Mouse (Mus musculus) embryonic fibroblast, embryonic 13.5 days (primary cell): ENCODE results near the gene H2-M10.1. TPM values are rescaled to one million over a fixed set of nuclear protein-coding genes. Genes with fewer than 3 reads are reported as not detected.
"Not testable (repeated sequence)": the region's sequence is repeated elsewhere in the genome, so short reads cannot be mapped to it uniquely, and the experiment has no call there.

Source experiments
- H3K27ac ChIP-seq: 2 replicates; pipeline ENCODE4 v1.5.1; 2012; ENCODE audit warnings: low read length, control low read depth, inconsistent platforms; ENCODE audit not compliant: insufficient read depth
- H3K4me1 ChIP-seq: 2 replicates; pipeline ENCODE4 v1.6.1; 2011; ENCODE audit warnings: low read length; ENCODE audit not compliant: control insufficient read depth, insufficient read depth
- H3K4me3 ChIP-seq: 2 replicates; pipeline ENCODE4 v1.5.1; 2011; ENCODE audit warnings: mild to moderate bottlenecking, control low read depth, low read length; ENCODE audit not compliant: insufficient read depth
- CTCF ChIP-seq: IDR thresholded peaks from 2 replicates; pipeline ENCODE4 v1.5.1; 2011; ENCODE audit warnings: mild to moderate bottlenecking, control low read depth, low read length, moderate library complexity, borderline replicate concordance; ENCODE audit not compliant: insufficient read depth
- POLR2A ChIP-seq: IDR thresholded peaks from 2 replicates; pipeline ENCODE4 v1.6.1; 2011; ENCODE audit warnings: low read depth, mild to moderate bottlenecking, control low read depth, low read length, moderate library complexity
- polyA plus RNA-seq: library from polyadenylated mRNA; stranded (reverse); fragments of >200 nt; gene quantifications from 2 replicates; pipeline ENCODE4 v1.2.4, GENCODE M21; 2011; ENCODE audit warnings: low read depth; ENCODE audit not compliant: missing spikeins, insufficient read length

Gene H2-M10.1
- polyA plus RNA-seq: not detected in 2 replicates

GRCm38 (mm10) chr17:36326055-36326454 lies at the start of gene H2-M10.1:
Gene H2-M10.1, minus strand, starts transcription at chr17:36326155.
- H3K27ac ChIP-seq: no peak within 1 kb of the TSS

GRCm38 (mm10) chr17:36368317-36368716 lies 42.4 kb upstream of the H2-M10.1 start, which contains the start of gene H2-M10.3:
Gene H2-M10.3, minus strand, starts transcription at chr17:36368417.
- H3K4me3 ChIP-seq, H3K4me1 ChIP-seq, H3K27ac ChIP-seq: not testable (repeated sequence)

More at GRCm38 (mm10) chr17:36326055-36326454, at the start of gene H2-M10.1:
- no peaks in the 10 kb centered on the region for H3K4me1 ChIP-seq
- TF ChIP-seq POLR2A (no peak), CTCF (no peak)
- no peak within 1 kb of the TSS for H3K4me3 ChIP-seq

- not testable (repeated sequence) for H3K4me3 ChIP-seq, H3K4me1 ChIP-seq, H3K27ac ChIP-seq
Observed at GRCm38 (mm10) chr17:36362404-36362803, 36.4 kb upstream of the H2-M10.1 start.

- not testable (repeated sequence) for H3K4me1 ChIP-seq, H3K27ac ChIP-seq, H3K4me3 ChIP-seq
- peak; percentile 29; the same call in 1 of the 2 replicates for TF ChIP-seq CTCF
Observed at GRCm38 (mm10) chr17:36357512-36357911, 31.6 kb upstream of the H2-M10.1 start.

GRCm38 (mm10) chr17:36355763-36356162 lies 29.8 kb upstream of the H2-M10.1 start:
- Histone ChIP-seq H3K4me3 (no peak overlapping the region), H3K27ac (no peak overlapping the region), H3K4me1 (no peaks in the 10 kb centered on the region)
- TF ChIP-seq POLR2A: no peak
- TF ChIP-seq CTCF: no peak

- H3K27ac ChIP-seq, H3K4me1 ChIP-seq, H3K4me3 ChIP-seq: not testable (repeated sequence)
Observed at GRCm38 (mm10) chr17:36355343-36355742, 29.4 kb upstream of the H2-M10.1 start.

- Histone ChIP-seq H3K4me3 (peak overlapping the region; percentile 67), H3K4me1 (no peaks in the 10 kb centered on the region), H3K27ac (no peak overlapping the region)
- TF ChIP-seq CTCF (no peak), POLR2A (no peak)
Observed at GRCm38 (mm10) chr17:36315689-36316253, 10.2 kb downstream of the H2-M10.1 start.

- Histone ChIP-seq H3K27ac (peak overlapping the region; percentile 8; the same call in 1 of the 2 replicates), H3K4me1 (no peaks in the 10 kb centered on the region), H3K4me3 (peak overlapping the region; percentile 67)
- no peak for TF ChIP-seq CTCF
- peak; percentile 49; the same call in 1 of the 2 replicates for TF ChIP-seq POLR2A
Observed at GRCm38 (mm10) chr17:36315041-36315688, 10.8 kb downstream of the H2-M10.1 start.

GRCm38 (mm10) chr17:36314511-36314910 lies 11.4 kb downstream of the H2-M10.1 start:
- Histone ChIP-seq H3K4me1 (no peaks in the 10 kb centered on the region), H3K4me3 (peak overlapping the region; percentile 67; the same call in 1 of the 2 replicates), H3K27ac (no peak overlapping the region)
- TF ChIP-seq POLR2A (no peak), CTCF (no peak)

GRCm38 (mm10) chr17:36309293-36309692 lies 16.7 kb downstream of the H2-M10.1 start:
- H3K4me1 ChIP-seq: no peaks in the 10 kb centered on the region
- no peak for TF ChIP-seq POLR2A
- TF ChIP-seq CTCF: no peak
- no peak overlapping the region for H3K27ac ChIP-seq
- H3K4me3 ChIP-seq: no peak overlapping the region

GRCm38 (mm10) chr17:36308855-36309254 lies 17.1 kb downstream of the H2-M10.1 start:
- H3K27ac ChIP-seq, H3K4me3 ChIP-seq, H3K4me1 ChIP-seq: not testable (repeated sequence)
